Mouse (Mus musculus): ENCODE data around the gene Prkd1. TPM values are rescaled to one million over a fixed set of nuclear protein-coding genes. Genes with fewer than 3 reads are reported as not detected.

Prkd1 gene
- total RNA-seq, 1 experiment from 2014 or later = not detected

- ATAC-seq (replicated peaks in 1 of 2; ENCODE audit: insufficient read depth in 1 of 2, low FRiP score in 2 of 2, low TSS enrichment in 1 of 2, low read depth in 1 of 2, poor library complexity in 2 of 2, severe bottlenecking in 2 of 2) = no peak
Measured at GRCm38 (mm10) chr12:50593481-50593880, 55.4 kb downstream of the Prkd1 start.

DNA sequence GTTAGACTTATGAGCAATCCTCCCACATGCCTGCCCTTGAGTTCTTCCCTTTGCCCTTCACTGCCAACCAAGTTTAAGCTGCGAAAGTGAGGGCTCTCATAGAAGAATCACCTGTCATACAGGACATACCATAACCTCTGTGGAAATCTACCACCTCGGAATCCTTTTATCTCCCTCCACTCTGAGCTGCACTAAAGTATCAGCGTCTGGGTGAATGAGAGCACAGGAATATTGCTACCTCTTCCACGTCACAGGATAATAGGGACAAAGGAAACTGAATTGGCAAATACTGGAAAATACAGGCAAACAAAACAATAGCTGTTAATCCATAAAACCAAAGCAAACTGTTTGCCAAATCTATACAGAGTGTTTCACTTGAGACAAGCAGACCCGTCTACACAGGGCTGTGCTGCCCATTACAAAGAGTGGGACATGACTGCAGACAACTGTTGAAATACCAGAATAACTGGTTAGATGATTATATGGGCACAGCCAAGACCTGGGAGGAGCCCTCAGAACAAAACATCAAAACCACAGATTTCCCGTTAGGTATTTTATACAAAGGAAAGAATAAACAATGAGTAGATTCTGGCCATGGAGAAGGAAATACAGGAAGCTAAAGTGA is 60.6 kb downstream of the Prkd1 start:
- ATAC-seq (replicated peaks in 1 of 2; ENCODE audit: insufficient read depth in 1 of 2, low FRiP score in 2 of 2, low TSS enrichment in 1 of 2, low read depth in 1 of 2, poor library complexity in 2 of 2, severe bottlenecking in 2 of 2) = no peak

DNA sequence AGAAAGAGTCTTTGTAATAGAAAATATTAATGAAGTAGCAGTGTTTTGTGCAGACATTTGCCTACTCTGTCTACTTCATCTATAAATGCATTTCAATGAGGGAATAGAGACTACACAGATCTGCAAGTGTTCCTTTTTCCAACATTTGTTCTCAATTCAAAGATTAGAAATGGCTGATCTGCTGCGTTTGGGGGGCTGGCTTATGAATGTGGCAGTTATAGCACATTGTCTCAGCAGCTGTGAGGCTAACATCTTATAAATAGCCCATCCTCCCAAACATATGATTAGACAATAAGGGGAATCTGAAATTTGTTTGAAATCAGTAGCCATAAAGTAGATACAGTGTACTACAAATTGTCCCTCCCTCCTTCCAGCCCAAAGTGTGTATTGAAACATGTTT is 83.7 kb downstream of the Prkd1 start:
- ATAC-seq (replicated peaks in 1 of 2; ENCODE audit: insufficient read depth in 1 of 2, low FRiP score in 2 of 2, low TSS enrichment in 1 of 2, low read depth in 1 of 2, poor library complexity in 2 of 2, severe bottlenecking in 2 of 2) = no peak

GRCm38 (mm10) chr12:50560536-50560935 is 88.4 kb downstream of the Prkd1 start:
- ATAC-seq (replicated peaks in 1 of 2; ENCODE audit: insufficient read depth in 1 of 2, low FRiP score in 2 of 2, low TSS enrichment in 1 of 2, low read depth in 1 of 2, poor library complexity in 2 of 2, severe bottlenecking in 2 of 2) = no peak

DNA sequence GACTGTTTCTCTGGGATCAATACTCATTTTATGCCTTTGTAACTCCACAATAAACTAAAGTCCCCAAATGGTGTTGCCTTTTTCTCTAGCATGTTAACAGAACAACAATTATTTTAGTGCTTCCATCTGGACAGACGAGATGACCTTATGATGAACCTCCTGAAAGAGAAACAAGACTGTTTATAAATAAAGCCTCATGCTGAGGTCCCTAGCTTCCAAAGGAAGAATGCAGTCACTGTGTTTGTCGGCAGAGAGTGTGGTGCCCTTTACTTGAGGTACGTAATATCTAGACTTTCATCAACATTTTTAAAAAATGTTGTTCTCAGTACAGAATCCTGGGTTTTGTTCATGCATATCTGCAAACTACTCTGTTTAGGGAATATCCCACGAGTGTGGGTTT is 90.7 kb downstream of the Prkd1 start:
- ATAC-seq (replicated peaks in 1 of 2; ENCODE audit: insufficient read depth in 1 of 2, low FRiP score in 2 of 2, low TSS enrichment in 1 of 2, low read depth in 1 of 2, poor library complexity in 2 of 2, severe bottlenecking in 2 of 2) = no peak

GRCm38 (mm10) chr12:50554214-50554613 is 94.7 kb downstream of the Prkd1 start:
- no peak for ATAC-seq (replicated peaks in 1 of 2; ENCODE audit: insufficient read depth in 1 of 2, low FRiP score in 2 of 2, low TSS enrichment in 1 of 2, low read depth in 1 of 2, poor library complexity in 2 of 2, severe bottlenecking in 2 of 2)

GRCm38 (mm10) chr12:50549860-50550555 is 98.9 kb downstream of the Prkd1 start:
- no peak for ATAC-seq (replicated peaks in 1 of 2; ENCODE audit: insufficient read depth in 1 of 2, low FRiP score in 2 of 2, low TSS enrichment in 1 of 2, low read depth in 1 of 2, poor library complexity in 2 of 2, severe bottlenecking in 2 of 2)

DNA sequence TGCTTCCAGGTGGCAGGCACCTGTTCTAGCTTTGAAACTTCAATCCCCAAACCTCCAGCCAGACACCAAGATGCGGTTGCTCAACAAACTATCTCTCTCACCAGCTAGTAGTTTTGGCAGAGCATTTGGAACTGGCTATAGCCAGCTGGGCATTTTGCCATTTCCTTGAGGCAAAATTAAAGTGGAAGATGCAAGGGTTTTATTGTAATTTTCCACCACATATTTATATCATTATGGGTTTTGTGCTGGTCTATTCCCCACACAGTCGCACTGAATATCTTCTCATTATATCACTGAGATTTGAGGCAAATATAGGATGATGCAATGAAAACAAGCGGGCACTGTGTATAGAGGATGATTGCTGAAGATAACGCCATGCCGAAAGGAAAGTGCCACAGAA is 102.5 kb downstream of the Prkd1 start:
- ATAC-seq (replicated peaks in 1 of 2; ENCODE audit: insufficient read depth in 1 of 2, low FRiP score in 2 of 2, low TSS enrichment in 1 of 2, low read depth in 1 of 2, poor library complexity in 2 of 2, severe bottlenecking in 2 of 2) = no peak

DNA sequence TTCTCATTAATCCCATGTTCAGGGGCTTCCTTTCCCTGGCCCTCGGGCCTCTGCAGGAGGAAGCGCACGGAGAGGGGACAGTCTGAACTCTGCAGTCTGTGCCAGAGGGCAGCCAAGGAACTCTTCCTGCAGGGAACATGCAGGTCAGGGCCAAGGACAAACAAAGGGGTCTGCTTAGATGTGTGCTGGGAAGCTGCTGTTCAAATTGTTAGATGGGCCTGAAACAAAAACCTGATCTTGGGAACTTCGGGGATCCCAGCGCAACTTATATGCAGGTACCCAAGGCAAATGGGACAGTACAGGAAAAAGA is 103.3 kb downstream of the Prkd1 start:
- no peak for ATAC-seq (replicated peaks in 1 of 2; ENCODE audit: insufficient read depth in 1 of 2, low FRiP score in 2 of 2, low TSS enrichment in 1 of 2, low read depth in 1 of 2, poor library complexity in 2 of 2, severe bottlenecking in 2 of 2)

DNA sequence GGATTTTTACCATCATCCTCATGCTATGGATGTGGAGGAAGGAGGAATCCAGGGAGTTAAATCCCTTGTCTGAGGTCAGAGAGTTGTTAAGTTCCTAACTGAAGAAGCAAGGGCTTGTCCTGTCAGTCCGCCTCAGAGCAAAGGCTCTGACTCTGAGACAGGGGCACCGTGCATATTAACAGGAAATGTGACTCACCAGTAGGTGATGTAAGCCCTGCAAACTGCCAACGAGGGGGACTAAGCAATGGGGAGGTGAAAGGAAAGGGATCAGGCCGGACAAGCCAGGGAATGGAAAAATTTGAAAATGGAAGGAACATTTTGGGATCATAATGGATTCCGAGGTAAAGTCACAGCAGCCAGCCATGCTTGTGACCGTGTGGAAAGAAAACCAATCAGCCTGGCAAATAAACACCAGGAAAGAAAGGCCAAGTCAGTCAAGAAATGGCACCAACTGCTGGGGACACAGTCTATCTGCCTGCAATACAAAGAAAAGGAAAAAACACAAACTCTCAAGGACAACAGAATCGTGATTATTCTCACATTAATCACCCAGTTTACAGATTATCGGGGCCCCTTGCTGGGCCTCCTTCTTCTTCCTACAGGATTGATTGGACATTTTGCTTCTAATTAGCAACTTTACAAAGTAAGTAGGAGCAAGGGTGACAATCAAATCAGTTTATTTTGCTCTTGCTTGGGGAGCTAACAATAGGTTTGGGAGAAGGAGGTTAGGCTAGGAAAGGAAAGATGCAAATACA is 103.9 kb downstream of the Prkd1 start:
- ATAC-seq (replicated peaks in 1 of 2; ENCODE audit: insufficient read depth in 1 of 2, low FRiP score in 2 of 2, low TSS enrichment in 1 of 2, low read depth in 1 of 2, poor library complexity in 2 of 2, severe bottlenecking in 2 of 2) = no peak; a peak in 1 of 4 replicates

GRCm38 (mm10) chr12:50540793-50541192 is 108.1 kb downstream of the Prkd1 start:
- no peak for ATAC-seq (replicated peaks in 1 of 2; ENCODE audit: insufficient read depth in 1 of 2, low FRiP score in 2 of 2, low TSS enrichment in 1 of 2, low read depth in 1 of 2, poor library complexity in 2 of 2, severe bottlenecking in 2 of 2)

GRCm38 (mm10) chr12:50538296-50538965 is 110.5 kb downstream of the Prkd1 start:
- no peak for ATAC-seq (replicated peaks in 1 of 2; ENCODE audit: insufficient read depth in 1 of 2, low FRiP score in 2 of 2, low TSS enrichment in 1 of 2, low read depth in 1 of 2, poor library complexity in 2 of 2, severe bottlenecking in 2 of 2)

DNA sequence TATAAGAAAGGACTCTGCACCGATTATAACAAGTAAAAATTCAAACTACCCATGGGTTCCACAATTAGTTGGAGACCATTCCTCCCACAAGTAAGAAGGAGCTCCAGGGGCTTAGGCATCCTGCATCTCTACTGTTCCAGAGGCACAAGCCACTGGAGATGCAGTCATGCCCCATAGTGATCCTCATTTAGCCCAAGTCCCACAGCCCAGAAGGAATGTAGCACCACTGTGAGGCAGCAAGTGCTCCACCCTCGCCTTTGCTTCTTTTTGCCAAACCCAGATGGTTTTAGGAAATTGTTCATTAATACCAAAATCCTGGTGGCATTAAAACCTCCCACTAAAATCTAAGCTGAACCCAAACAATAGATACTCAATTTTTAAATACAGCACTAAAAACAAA is 111.1 kb downstream of the Prkd1 start:
- no peak for ATAC-seq (replicated peaks in 1 of 2; ENCODE audit: insufficient read depth in 1 of 2, low FRiP score in 2 of 2, low TSS enrichment in 1 of 2, low read depth in 1 of 2, poor library complexity in 2 of 2, severe bottlenecking in 2 of 2)

- no peak for ATAC-seq (replicated peaks in 1 of 2; ENCODE audit: insufficient read depth in 1 of 2, low FRiP score in 2 of 2, low TSS enrichment in 1 of 2, low read depth in 1 of 2, poor library complexity in 2 of 2, severe bottlenecking in 2 of 2)
Measured at GRCm38 (mm10) chr12:50537006-50537405, 111.9 kb downstream of the Prkd1 start.

DNA sequence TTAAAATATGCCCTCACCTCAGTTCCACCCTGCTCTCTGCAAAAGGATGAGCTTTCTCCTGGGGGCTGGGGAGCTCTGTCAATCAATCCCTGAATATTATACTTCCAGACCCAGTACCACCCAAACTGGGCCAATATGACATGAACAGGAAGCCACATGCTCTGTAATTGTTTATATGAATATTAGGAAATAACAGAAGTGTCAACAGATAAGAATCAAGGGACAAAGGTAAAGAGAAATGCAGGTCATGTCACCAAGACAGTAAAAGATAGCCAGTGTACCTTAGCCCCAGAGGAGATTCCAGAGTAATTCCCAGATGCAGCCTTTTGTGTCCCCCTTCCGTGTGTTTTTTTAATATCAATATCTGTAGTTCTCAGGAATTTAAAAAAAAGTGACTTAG is 120.3 kb downstream of the Prkd1 start:
- no peak for ATAC-seq (replicated peaks in 1 of 2; ENCODE audit: insufficient read depth in 1 of 2, low FRiP score in 2 of 2, low TSS enrichment in 1 of 2, low read depth in 1 of 2, poor library complexity in 2 of 2, severe bottlenecking in 2 of 2)

DNA sequence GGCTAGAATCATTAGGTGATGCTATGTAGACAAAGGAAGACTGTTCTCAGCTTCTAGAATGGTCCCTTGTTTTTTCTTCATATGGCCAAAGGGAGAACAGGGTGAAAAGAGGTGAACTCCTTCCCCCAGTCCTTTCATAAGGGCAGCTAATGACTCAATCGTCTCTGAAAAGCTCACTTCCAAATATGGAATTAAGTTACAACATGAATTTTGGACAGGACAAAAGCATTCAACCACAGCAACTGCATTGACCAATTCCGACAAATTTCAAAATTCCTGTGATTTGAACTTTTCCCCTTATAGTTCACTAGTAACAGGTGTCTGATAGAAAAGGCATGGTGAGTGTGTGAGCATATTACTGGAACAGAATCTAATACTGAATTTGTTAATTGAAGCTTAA is 124.8 kb downstream of the Prkd1 start:
- no peak for ATAC-seq (replicated peaks in 1 of 2; ENCODE audit: insufficient read depth in 1 of 2, low FRiP score in 2 of 2, low TSS enrichment in 1 of 2, low read depth in 1 of 2, poor library complexity in 2 of 2, severe bottlenecking in 2 of 2)

DNA sequence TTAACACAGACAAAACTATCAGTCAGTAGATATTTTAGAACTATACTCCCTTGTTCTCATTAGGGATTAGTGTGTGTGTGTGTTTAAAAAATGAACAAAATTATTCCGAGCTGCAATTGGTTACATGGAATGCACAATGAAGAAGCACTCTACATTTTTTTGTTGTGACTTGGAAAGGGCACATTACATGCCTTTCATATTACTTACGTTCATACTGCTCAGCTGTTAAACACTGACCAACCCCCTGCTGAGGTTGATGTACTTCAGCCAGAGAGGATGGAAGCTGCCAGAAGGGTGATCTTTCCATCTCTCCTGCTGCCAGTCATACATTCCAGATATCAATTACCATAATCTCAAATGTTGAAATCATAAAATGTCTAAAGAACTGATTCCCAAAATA is 134.4 kb downstream of the Prkd1 start:
- no peak for ATAC-seq (replicated peaks in 1 of 2; ENCODE audit: insufficient read depth in 1 of 2, low FRiP score in 2 of 2, low TSS enrichment in 1 of 2, low read depth in 1 of 2, poor library complexity in 2 of 2, severe bottlenecking in 2 of 2)

All from hematopoietic stem cell, adult 5-6 weeks (primary cell).